Mouse (Mus musculus) limb, embryonic 10.5 days (tissue): ENCODE data around the gene Mtmr6. TPM values are rescaled to one million over a fixed set of nuclear protein-coding genes. Genes with fewer than 3 reads are reported as not detected.
A peak's percentile ranks its signal among the peaks of the same experiment; 100 is the strongest.
"Not testable (repeated sequence)": the region's sequence is repeated elsewhere in the genome, so short reads cannot be mapped to it uniquely, and the experiment has no call there.

Experiments
- DNase-seq: peaks from one replicate; pipeline ENCODE4 v3.0.0-alpha.2; 2017; ENCODE audit warnings: low spot score
- H3K27ac ChIP-seq: fragments of 300-500 bp; sonication (generic); 2 replicates; pipeline ENCODE4 v1.5.1; 2016; ENCODE audit warnings: mild to moderate bottlenecking
- H3K27me3 ChIP-seq: fragments of 300-500 bp; sonication (generic); 2 replicates; pipeline ENCODE4 v1.6.1; 2016; ENCODE audit warnings: low read depth, mild to moderate bottlenecking; ENCODE audit not compliant: poor library complexity, severe bottlenecking
- H3K36me3 ChIP-seq: fragments of 300-500 bp; sonication (generic); 2 replicates; pipeline ENCODE4 v1.6.1; 2016; ENCODE audit warnings: mild to moderate bottlenecking, moderate library complexity
- H3K4me1 ChIP-seq: fragments of 300-500 bp; sonication (generic); 2 replicates; pipeline ENCODE4 v1.6.1; 2016
- H3K4me3 ChIP-seq: fragments of 300-500 bp; sonication (generic); 2 replicates; pipeline ENCODE4 v1.5.1; 2016; ENCODE audit warnings: mild to moderate bottlenecking, moderate library complexity
- H3K9me3 ChIP-seq: fragments of 300-500 bp; sonication (generic); replicated peaks from 2 replicates; pipeline ENCODE4 v1.6.1; 2016; ENCODE audit warnings: mild to moderate bottlenecking
- WGBS: fragments of 180-500 bp; shearing (Covaris S2); methylation state at CpG from one replicate; pipeline ENCODE4 v1.1.7; 2016; 5-methylcytosine and 5-hydroxymethylcytosine counted together
- microRNA counts: library from miRNA; unstranded; fragments of <30 nt; microRNA quantifications from one replicate; lab custom pipeline; 2017
- microRNA-seq: library from miRNA; unstranded; fragments of <30 nt; microRNA quantifications from one replicate; pipeline ENCODE4, GENCODE M21; 2017
- polyA plus RNA-seq: library from polyadenylated mRNA; unstranded; fragments of >200 nt; fragmentation: Nextera tagmentation; extraction: Ambion mirVana; gene quantifications from 2 replicates; pipeline ENCODE4 v1.2.1, GENCODE M21; 2016

The Mtmr6 gene
- polyA plus RNA-seq, 1 experiment from 2014 or later = 20.9 TPM

GRCm38 (mm10) chr14:60304441-60305220, 39.6 kb downstream of the Mtmr6 start:
- H3K36me3 ChIP-seq = peaks cover 13% of the 10 kb centered on the region
- no peaks in the 10 kb centered on the region for H3K4me1 ChIP-seq
- H3K9me3 ChIP-seq = no peaks in the 10 kb centered on the region
- H3K4me3 ChIP-seq = no peak overlapping the region
- 91% methylated on average over 2 of the region's 2 CpGs for WGBS
- no peak overlapping the region for H3K27ac ChIP-seq
- no peaks in the 10 kb centered on the region for H3K27me3 ChIP-seq
- no peak for DNase-seq

- WGBS = 66% methylated on average over 6 of the region's 6 CpGs
- no peak overlapping the region for H3K4me3 ChIP-seq
These were observed 43.1 kb downstream of the Mtmr6 start for GRCm38 (mm10) chr14:60308113-60308512.

GRCm38 (mm10) chr14:60310691-60311090, 45.7 kb downstream of the Mtmr6 start:
- Histone ChIP-seq H3K36me3 (no peaks in the 10 kb centered on the region), H3K9me3 (no peaks in the 10 kb centered on the region), H3K4me3 (no peak overlapping the region), H3K4me1 (no peaks in the 10 kb centered on the region), H3K27ac (no peak overlapping the region), H3K27me3 (no peaks in the 10 kb centered on the region)
- no peak for DNase-seq
- WGBS = 82% methylated on average over 4 of the region's 4 CpGs

More at GRCm38 (mm10) chr14:60308113-60308512, 43.1 kb downstream of the Mtmr6 start:
- no peak overlapping the region for H3K27ac ChIP-seq
- H3K4me1 ChIP-seq = no peaks in the 10 kb centered on the region
- H3K27me3 ChIP-seq = no peaks in the 10 kb centered on the region
- H3K9me3 ChIP-seq = no peaks in the 10 kb centered on the region
- DNase-seq = no peak
- no peaks in the 10 kb centered on the region; the same call in 1 of the 2 replicates for H3K36me3 ChIP-seq

- Histone ChIP-seq H3K27me3 (no peaks in the 10 kb centered on the region), H3K27ac (no peak overlapping the region), H3K36me3 (no peaks in the 10 kb centered on the region), H3K9me3 (no peaks in the 10 kb centered on the region), H3K4me3 (no peak overlapping the region), H3K4me1 (no peaks in the 10 kb centered on the region)
- DNase-seq = no peak
- 89% methylated on average over 1 of the region's 1 CpGs for WGBS
These were observed 54.2 kb downstream of the Mtmr6 start for GRCm38 (mm10) chr14:60319231-60319630.

- Histone ChIP-seq H3K27me3 (no peaks in the 10 kb centered on the region), H3K4me3 (no peak overlapping the region), H3K9me3 (no peaks in the 10 kb centered on the region), H3K4me1 (no peaks in the 10 kb centered on the region), H3K36me3 (no peaks in the 10 kb centered on the region), H3K27ac (no peak overlapping the region)
- WGBS = 76% methylated on average over 3 of the region's 3 CpGs
- no peak for DNase-seq
These were observed 55.8 kb downstream of the Mtmr6 start for GRCm38 (mm10) chr14:60320813-60321212.

GRCm38 (mm10) chr14:60340001-60340400, 75.0 kb downstream of the Mtmr6 start:
- DNase-seq, H3K36me3 ChIP-seq, H3K27me3 ChIP-seq, H3K9me3 ChIP-seq, H3K4me1 ChIP-seq, H3K27ac ChIP-seq, H3K4me3 ChIP-seq: not testable (repeated sequence)
- 87% methylated on average over 5 of the region's 5 CpGs for WGBS

- 84% methylated on average over 4 of the region's 4 CpGs for WGBS
- no peak for DNase-seq
- H3K36me3 ChIP-seq = no peaks in the 10 kb centered on the region
- no peaks in the 10 kb centered on the region for H3K27me3 ChIP-seq
- H3K27ac ChIP-seq = no peak overlapping the region
- H3K4me3 ChIP-seq = no peak overlapping the region
- H3K9me3 ChIP-seq = no peaks in the 10 kb centered on the region
- H3K4me1 ChIP-seq = no peaks in the 10 kb centered on the region; the same call in 1 of the 2 replicates
These were observed 75.5 kb downstream of the Mtmr6 start for GRCm38 (mm10) chr14:60340570-60340969.

GRCm38 (mm10) chr14:60345326-60345876, 80.4 kb downstream of the Mtmr6 start:
- H3K9me3 ChIP-seq = no peaks in the 10 kb centered on the region
- 95% methylated on average over 6 of the region's 6 CpGs for WGBS
- H3K36me3 ChIP-seq = no peaks in the 10 kb centered on the region
- H3K27me3 ChIP-seq = no peaks in the 10 kb centered on the region
- H3K4me1 ChIP-seq = peaks cover 8% of the 10 kb centered on the region; the same call in 1 of the 2 replicates
- no peak overlapping the region for H3K4me3 ChIP-seq
- no peak for DNase-seq
- H3K27ac ChIP-seq = no peak overlapping the region

MicroRNAs encoded within 50 kb of the gene (microRNA counts, 519-probe panel; counts per million panel counts)
- microRNA mmu-miR-719 (lab: Ali Mortazavi, UCI) = 684 counts per million, percentile 72 among the panel's probes with 10 or more counts

Small RNA genes within 50 kb of the gene (microRNA-seq; reads per million reads assigned to microRNA genes)
- gene Mir719 = not detected

Other genes with a start within 250 kb of the Mtmr6 start
- 0.64 and 2.8 TPM in 2 replicates for gene Atp8a2, start 68.0 kb upstream of the Mtmr6 start, polyA plus RNA-seq
- not detected in 2 replicates for gene Nupl1, start 13.8 kb upstream of the Mtmr6 start, polyA plus RNA-seq
- 53.6 and 60.0 TPM in 2 replicates for gene Gm49336, start 13.7 kb upstream of the Mtmr6 start, polyA plus RNA-seq
- gene Amer2, start 108.0 kb downstream of the Mtmr6 start, polyA plus RNA-seq = 3.0 and 3.4 TPM in 2 replicates